Mouse (Mus musculus) stomach, postnatal 0 days (tissue): Measurements from ENCODE around the gene Bbs12. TPM values are rescaled to one million over a fixed set of nuclear protein-coding genes. Genes with fewer than 3 reads are reported as not detected.
A peak's percentile ranks its signal among the peaks of the same experiment; 100 is the strongest.

Source experiments
- ATAC-seq: fragments of 200-750 bp; cut with Nextera tagmentation; 2 replicates; pipeline ENCODE4 v1.8.0; 2017; ENCODE audit not compliant: low FRiP score, low TSS enrichment
- DNase-seq: peaks from one replicate; pipeline ENCODE4 v3.0.0-alpha.2; 2016; ENCODE audit warnings: low spot score
- H3K27ac ChIP-seq: fragments of 300-500 bp; sonication (generic); replicated peaks from 2 replicates; pipeline ENCODE4 v1.5.1; 2014; ENCODE audit warnings: mild to moderate bottlenecking, control low read depth
- H3K27me3 ChIP-seq: fragments of 300-500 bp; sonication (generic); 2 replicates; pipeline ENCODE4 v1.6.1; 2014; ENCODE audit warnings: low read length; ENCODE audit not compliant: control insufficient read depth, insufficient read depth
- H3K36me3 ChIP-seq: fragments of 300-500 bp; sonication (generic); 2 replicates; pipeline ENCODE4 v1.6.1; 2014; ENCODE audit warnings: low read length, mixed read lengths; ENCODE audit not compliant: control insufficient read depth, insufficient read depth
- H3K4me1 ChIP-seq: fragments of 300-500 bp; sonication (generic); replicated peaks from 2 replicates; pipeline ENCODE4 v1.6.1; 2014; ENCODE audit warnings: antibody characterized with exemption; ENCODE audit not compliant: control insufficient read depth, insufficient read depth
- H3K4me2 ChIP-seq: fragments of 300-500 bp; sonication (generic); replicated peaks from 2 replicates; pipeline ENCODE4 v1.6.1; 2014; ENCODE audit warnings: low read depth, mild to moderate bottlenecking, control low read depth, moderate library complexity
- H3K4me3 ChIP-seq: fragments of 300-500 bp; sonication (generic); 2 replicates; pipeline ENCODE4 v1.5.1; 2014; ENCODE audit warnings: low read depth, low read length, control low read depth
- H3K9ac ChIP-seq: fragments of 300-500 bp; sonication (generic); 2 replicates; pipeline ENCODE4 v1.6.1; 2014; ENCODE audit warnings: mild to moderate bottlenecking, low read length, control low read depth, mixed read lengths
- H3K9me3 ChIP-seq: fragments of 300-500 bp; sonication (generic); 2 replicates; pipeline ENCODE4 v1.6.1; 2016; ENCODE audit warnings: low read length; ENCODE audit not compliant: control insufficient read depth
- CTCF ChIP-seq: IDR thresholded peaks from 2 replicates; pipeline ENCODE4 v1.5.1; 2016; ENCODE audit warnings: antibody characterized with exemption, low read depth, mild to moderate bottlenecking, moderate library complexity
- EP300 ChIP-seq: optimal IDR thresholded peaks from 2 replicates; pipeline ENCODE3; 2016; ENCODE audit warnings: antibody characterized with exemption
- WGBS: fragments of 180-500 bp; shearing (Covaris S2); extraction: QIAGEN DNeasy Blood & Tissue Kit; methylation state at CpG from one replicate; pipeline ENCODE4 v1.1.7; 2014; 5-methylcytosine and 5-hydroxymethylcytosine counted together
- polyA plus RNA-seq: library from polyadenylated mRNA; unstranded; fragments of >200 nt; fragmentation: Nextera tagmentation; extraction: Ambion mirVana; gene quantifications from 2 replicates; pipeline ENCODE4 v1.2.1, GENCODE M21; 2015

Bbs12 gene
- polyA plus RNA-seq, 1 experiment from 2014 or later, result 2.4 TPM

GRCm38 (mm10) chr3:37348221-37349165, 36.1 kb downstream of the Bbs12 start, which contains the start of gene Fgf2:
TSS of gene Fgf2 (plus strand) at chr3:37348346.
- Histone ChIP-seq H3K9me3 (no peaks in the 10 kb centered on the region), H3K27ac (peak within 1 kb of the TSS; percentile 53), H3K4me1 (peaks cover 3% of the 10 kb centered on the region; the same call in 1 of the 2 replicates), H3K4me3 (peak within 1 kb of the TSS; percentile 74), H3K27me3 (no peaks in the 10 kb centered on the region), H3K36me3 (no peaks in the 10 kb centered on the region), H3K9ac (peak within 1 kb of the TSS; percentile 80), H3K4me2 (peak within 1 kb of the TSS; percentile 84)
- ATAC-seq (peak; percentile 61), DNase-seq (peak; percentile 41)
- TF ChIP-seq CTCF (no peak), EP300 (no peak)
- 1% methylated on average over 41 of the region's 75 CpGs for WGBS

GRCm38 (mm10) chr3:37349166-37349548, 36.8 kb downstream of the Bbs12 start:
- Histone ChIP-seq H3K4me1 (peaks cover 3% of the 10 kb centered on the region; the same call in 1 of the 2 replicates), H3K4me3 (peak overlapping the region; percentile 74), H3K27me3 (no peaks in the 10 kb centered on the region), H3K4me2 (peak overlapping the region; percentile 84), H3K27ac (peak overlapping the region; percentile 53; the same call in 1 of the 2 replicates), H3K36me3 (no peaks in the 10 kb centered on the region), H3K9me3 (no peaks in the 10 kb centered on the region), H3K9ac (peak overlapping the region; percentile 80)
- DNase-seq (no peak), ATAC-seq (no peak)
- WGBS, result 14% methylated on average over 8 of the region's 8 CpGs
- no peak for TF ChIP-seq CTCF
- no peak for TF ChIP-seq EP300

- 56% methylated on average over 7 of the region's 7 CpGs for WGBS
- Histone ChIP-seq H3K4me2 (no peak overlapping the region), H3K9me3 (no peaks in the 10 kb centered on the region), H3K27me3 (no peaks in the 10 kb centered on the region), H3K27ac (no peak overlapping the region), H3K4me1 (peaks cover 3% of the 10 kb centered on the region; the same call in 1 of the 2 replicates), H3K36me3 (no peaks in the 10 kb centered on the region), H3K4me3 (no peak overlapping the region), H3K9ac (no peak overlapping the region)
- TF ChIP-seq EP300 (no peak), CTCF (no peak)
- ATAC-seq (no peak), DNase-seq (no peak)
Measured at GRCm38 (mm10) chr3:37350386-37350785, 38.0 kb downstream of the Bbs12 start.

GRCm38 (mm10) chr3:37353951-37354481, 41.7 kb downstream of the Bbs12 start:
- ATAC-seq (no peak), DNase-seq (no peak)
- Histone ChIP-seq H3K27ac (no peak overlapping the region), H3K4me1 (no peaks in the 10 kb centered on the region), H3K9ac (no peak overlapping the region), H3K9me3 (no peaks in the 10 kb centered on the region), H3K4me3 (no peak overlapping the region), H3K27me3 (no peaks in the 10 kb centered on the region), H3K36me3 (no peaks in the 10 kb centered on the region), H3K4me2 (no peak overlapping the region)
- 80% methylated on average over 10 of the region's 10 CpGs for WGBS
- TF ChIP-seq EP300, result no peak
- TF ChIP-seq CTCF, result no peak

- Histone ChIP-seq H3K4me3 (no peak overlapping the region), H3K9me3 (no peaks in the 10 kb centered on the region), H3K4me2 (no peak overlapping the region), H3K27me3 (no peaks in the 10 kb centered on the region), H3K9ac (no peak overlapping the region), H3K36me3 (no peaks in the 10 kb centered on the region), H3K27ac (no peak overlapping the region), H3K4me1 (no peaks in the 10 kb centered on the region)
- TF ChIP-seq CTCF, result no peak
- no peak for TF ChIP-seq EP300
- ATAC-seq (no peak), DNase-seq (no peak)
- 59% methylated on average over 1 of the region's 1 CpGs for WGBS
Measured at GRCm38 (mm10) chr3:37354737-37355136, 42.4 kb downstream of the Bbs12 start.

GRCm38 (mm10) chr3:37360729-37361128, 48.4 kb downstream of the Bbs12 start:
- no peaks in the 10 kb centered on the region for H3K36me3 ChIP-seq
- no peak; the same call in 1 of the 2 replicates for ATAC-seq
- H3K9ac ChIP-seq, result no peak overlapping the region

More at GRCm38 (mm10) chr3:37360729-37361128, 48.4 kb downstream of the Bbs12 start:
- no peaks in the 10 kb centered on the region for H3K27me3 ChIP-seq
- H3K9me3 ChIP-seq, result no peaks in the 10 kb centered on the region
- 52% methylated on average over 9 of the region's 9 CpGs for WGBS
- no peak overlapping the region for H3K4me2 ChIP-seq
- no peak overlapping the region for H3K4me3 ChIP-seq
- TF ChIP-seq CTCF, result no peak
- no peak for TF ChIP-seq EP300
- no peak for DNase-seq
- H3K4me1 ChIP-seq, result no peaks in the 10 kb centered on the region
- H3K27ac ChIP-seq, result no peak overlapping the region
